Mouse (Mus musculus): ENCODE data around the gene Dlst. TPM values are rescaled to one million over a fixed set of nuclear protein-coding genes. Genes with fewer than 3 reads are reported as not detected.

Gene Dlst
- total and polyA plus RNA-seq, 2 experiments from 2014 or later = 104 to 115 TPM

GRCm38 (mm10) chr12:85157797-85158460, 47.3 kb downstream of the Dlst start:
- ATAC-seq = no peak

DNA sequence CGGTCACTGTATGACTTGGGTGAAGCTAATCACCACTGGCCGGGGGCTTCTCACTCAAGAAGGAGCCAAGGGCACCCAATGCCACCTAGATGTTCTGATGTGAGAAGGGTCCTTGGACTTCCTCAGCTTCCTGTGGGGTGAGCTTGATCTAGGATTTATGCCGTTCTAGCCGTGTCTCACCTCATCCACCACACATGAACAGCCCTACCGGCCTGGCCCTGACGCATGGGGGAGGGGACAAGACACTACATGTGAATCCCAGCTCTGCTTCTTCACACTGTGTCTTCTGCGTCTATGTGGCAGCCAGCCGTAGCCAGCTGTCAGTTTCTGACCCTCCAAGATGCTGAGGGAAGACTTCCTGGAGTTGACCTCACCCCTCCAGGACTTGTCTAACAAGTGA, 48.2 kb downstream of the Dlst start:
- no peaks in the 10 kb centered on the region for H3K4me1 ChIP-seq (ENCODE audit: insufficient read depth, low read length)
- 89% methylated on average over 8 of the region's 8 CpGs for WGBS
- no peaks in the 10 kb centered on the region for H3K9me3 ChIP-seq (ENCODE audit: low read length)
- H3K36me3 ChIP-seq (ENCODE audit: insufficient read depth, low read length) = no peaks in the 10 kb centered on the region
- no peak for TF ChIP-seq CTCF (IDR thresholded peaks at IDR 0.05; ENCODE audit: low read depth)
- H3K4me2 ChIP-seq (ENCODE audit: low read depth, low read length) = no peak overlapping the region
- H3K4me3 ChIP-seq (ENCODE audit: low read length) = no peak overlapping the region
- no peak for DNase-seq (ENCODE audit: low spot score)
- no peak overlapping the region for H3K27ac ChIP-seq
- ATAC-seq = no peak
- H3K27me3 ChIP-seq (ENCODE audit: insufficient read depth, low read length) = no peaks in the 10 kb centered on the region
- H3K9ac ChIP-seq (replicated peaks; ENCODE audit: low read length) = no peak overlapping the region

More at GRCm38 (mm10) chr12:85157797-85158460, 47.3 kb downstream of the Dlst start:
- WGBS = 84% methylated on average over 14 of the region's 14 CpGs
- Histone ChIP-seq H3K4me3 (ENCODE audit: low read length) (no peak overlapping the region), H3K4me1 (ENCODE audit: insufficient read depth, low read length) (no peaks in the 10 kb centered on the region), H3K27me3 (ENCODE audit: insufficient read depth, low read length) (no peaks in the 10 kb centered on the region), H3K4me2 (ENCODE audit: low read depth, low read length) (no peak overlapping the region), H3K9me3 (ENCODE audit: low read length) (no peaks in the 10 kb centered on the region), H3K36me3 (ENCODE audit: insufficient read depth, low read length) (no peaks in the 10 kb centered on the region), H3K9ac (replicated peaks; ENCODE audit: low read length) (no peak overlapping the region), H3K27ac (no peak overlapping the region)
- no peak for DNase-seq (ENCODE audit: low spot score)
- no peak for TF ChIP-seq CTCF (IDR thresholded peaks at IDR 0.05; ENCODE audit: low read depth)

GRCm38 (mm10) chr12:85159592-85159991, 49.0 kb downstream of the Dlst start:
- TF ChIP-seq CTCF (IDR thresholded peaks at IDR 0.05; ENCODE audit: low read depth) = no peak

DNA sequence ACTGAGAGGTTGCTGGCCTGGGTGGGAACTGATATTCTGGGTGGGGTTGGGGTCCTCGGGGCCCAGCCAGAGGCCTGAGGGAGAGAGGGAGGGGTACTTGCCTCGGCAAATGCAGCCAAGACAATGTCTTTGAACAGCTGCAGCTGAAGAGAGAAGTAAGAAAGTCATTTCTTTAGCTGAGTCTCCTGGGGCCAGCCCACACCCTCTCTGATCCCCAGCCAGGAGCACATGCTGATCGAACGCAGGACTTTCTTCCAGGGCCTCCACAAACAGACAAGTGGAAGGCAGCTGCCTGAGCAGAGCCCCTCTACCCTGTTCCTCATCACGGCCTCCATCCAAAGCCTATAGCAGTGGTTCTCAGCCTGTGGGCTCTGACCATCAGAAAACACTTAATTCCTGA, 54.4 kb downstream of the Dlst start:
- Histone ChIP-seq H3K9ac (replicated peaks; ENCODE audit: low read length) (no peak overlapping the region), H3K27ac (no peak overlapping the region), H3K36me3 (ENCODE audit: insufficient read depth, low read length) (no peaks in the 10 kb centered on the region), H3K4me2 (ENCODE audit: low read depth, low read length) (no peak overlapping the region), H3K27me3 (ENCODE audit: insufficient read depth, low read length) (no peaks in the 10 kb centered on the region), H3K4me3 (ENCODE audit: low read length) (no peak overlapping the region), H3K4me1 (ENCODE audit: insufficient read depth, low read length) (peaks cover 4% of the 10 kb centered on the region; the same call in 1 of the 2 replicates), H3K9me3 (ENCODE audit: low read length) (no peaks in the 10 kb centered on the region)
- ATAC-seq = no peak
- no peak for DNase-seq (ENCODE audit: low spot score)
- TF ChIP-seq CTCF (IDR thresholded peaks at IDR 0.05; ENCODE audit: low read depth) = no peak
- WGBS = 79% methylated on average over 5 of the region's 5 CpGs

More at GRCm38 (mm10) chr12:85159592-85159991, 49.0 kb downstream of the Dlst start:
- Histone ChIP-seq H3K4me1 (ENCODE audit: insufficient read depth, low read length) (no peaks in the 10 kb centered on the region), H3K36me3 (ENCODE audit: insufficient read depth, low read length) (no peaks in the 10 kb centered on the region), H3K9me3 (ENCODE audit: low read length) (no peaks in the 10 kb centered on the region), H3K27me3 (ENCODE audit: insufficient read depth, low read length) (no peaks in the 10 kb centered on the region), H3K27ac (no peak overlapping the region), H3K9ac (replicated peaks; ENCODE audit: low read length) (no peak overlapping the region), H3K4me2 (ENCODE audit: low read depth, low read length) (no peak overlapping the region), H3K4me3 (ENCODE audit: low read length) (no peak overlapping the region)
- DNase-seq (ENCODE audit: low spot score) (no peak), ATAC-seq (no peak)
- WGBS = 78% methylated on average over 5 of the region's 5 CpGs

- no peaks in the 10 kb centered on the region for H3K27me3 ChIP-seq (ENCODE audit: insufficient read depth, low read length)
- no peak for DNase-seq (ENCODE audit: low spot score)
- H3K9me3 ChIP-seq (ENCODE audit: low read length) = no peaks in the 10 kb centered on the region
- no peak overlapping the region for H3K4me3 ChIP-seq (ENCODE audit: low read length)
- no peak overlapping the region for H3K9ac ChIP-seq (replicated peaks; ENCODE audit: low read length)
- no peaks in the 10 kb centered on the region for H3K36me3 ChIP-seq (ENCODE audit: insufficient read depth, low read length)
- no peak overlapping the region for H3K27ac ChIP-seq
- 90% methylated on average over 9 of the region's 9 CpGs for WGBS
- TF ChIP-seq CTCF (IDR thresholded peaks at IDR 0.05; ENCODE audit: low read depth) = no peak
- ATAC-seq = no peak
- no peak overlapping the region for H3K4me2 ChIP-seq (ENCODE audit: low read depth, low read length)
- H3K4me1 ChIP-seq (ENCODE audit: insufficient read depth, low read length) = peaks cover 10% of the 10 kb centered on the region
These were observed 56.0 kb downstream of the Dlst start for GRCm38 (mm10) chr12:85166631-85167030.

DNA sequence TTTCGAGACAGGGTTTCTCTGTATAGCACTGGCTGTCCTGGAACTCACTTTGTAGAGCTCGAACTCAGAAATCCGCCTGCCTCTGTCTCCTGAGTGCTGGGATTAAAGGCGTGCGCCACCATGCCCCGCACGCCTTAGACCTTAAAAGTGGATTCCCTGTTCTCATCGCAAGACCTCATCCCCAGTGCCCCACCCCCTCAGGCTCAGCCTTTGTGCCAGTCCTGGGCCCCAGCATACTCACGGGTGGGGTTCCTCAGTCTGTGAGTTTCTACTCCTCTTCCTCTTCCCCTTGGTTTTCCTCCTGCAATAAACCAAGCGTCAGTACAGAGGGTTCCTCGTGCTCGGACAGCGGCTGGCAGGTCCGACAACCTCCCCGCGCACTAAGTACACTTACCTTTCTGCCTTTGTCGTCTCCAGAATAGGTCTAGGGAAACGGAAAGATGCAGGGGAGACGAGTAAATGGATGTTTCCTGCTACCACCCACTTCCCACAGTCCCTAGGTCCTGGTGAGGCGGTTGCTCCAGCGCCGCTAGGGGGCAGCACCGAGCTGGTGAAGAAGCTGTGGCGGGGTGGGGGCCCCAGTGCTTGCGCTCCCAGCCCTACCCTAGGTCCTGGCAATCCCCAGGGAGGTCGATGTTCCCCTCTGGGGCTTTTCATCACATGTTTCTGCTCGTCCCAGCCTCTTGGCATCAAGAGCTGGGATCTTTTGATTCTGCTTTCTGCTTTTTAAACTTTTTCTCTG, 58.7 kb downstream of the Dlst start:
- 26% methylated on average over 27 of the region's 27 CpGs for WGBS
- Histone ChIP-seq H3K9ac (replicated peaks; ENCODE audit: low read length) (peak overlapping the region; percentile 50), H3K36me3 (ENCODE audit: insufficient read depth, low read length) (no peaks in the 10 kb centered on the region), H3K4me1 (ENCODE audit: insufficient read depth, low read length) (peaks cover 14% of the 10 kb centered on the region), H3K4me2 (ENCODE audit: low read depth, low read length) (peak overlapping the region; percentile 50), H3K27me3 (ENCODE audit: insufficient read depth, low read length) (no peaks in the 10 kb centered on the region), H3K9me3 (ENCODE audit: low read length) (no peaks in the 10 kb centered on the region), H3K4me3 (ENCODE audit: low read length) (peak overlapping the region; percentile 25), H3K27ac (peak overlapping the region; percentile 66)
- peak; percentile 97 for TF ChIP-seq CTCF (IDR thresholded peaks at IDR 0.05; ENCODE audit: low read depth)
- peak; percentile 91 for DNase-seq (ENCODE audit: low spot score)
- peak; percentile 91 for ATAC-seq

DNA sequence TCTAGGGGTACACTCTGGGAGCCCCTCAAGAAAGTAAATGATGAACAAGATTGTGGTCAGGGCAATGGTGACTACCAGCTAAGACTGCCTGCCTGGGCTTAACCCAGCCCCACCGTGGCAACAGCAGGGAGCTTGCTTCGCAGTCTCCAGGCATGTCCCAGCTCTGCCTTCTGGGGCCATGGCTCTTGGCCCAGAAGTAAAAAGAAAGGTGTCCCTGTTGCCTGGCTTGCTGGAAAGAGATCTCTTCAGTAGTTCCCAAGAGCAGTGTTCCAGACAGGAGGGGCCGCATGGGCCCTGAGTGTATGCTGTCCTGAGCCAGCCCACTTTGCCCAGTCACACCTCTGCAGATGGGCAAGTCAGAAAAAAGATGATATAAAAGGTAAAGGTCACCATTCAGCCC, 59.2 kb downstream of the Dlst start:
- Histone ChIP-seq H3K9me3 (ENCODE audit: low read length) (no peaks in the 10 kb centered on the region), H3K36me3 (ENCODE audit: insufficient read depth, low read length) (no peaks in the 10 kb centered on the region), H3K4me3 (ENCODE audit: low read length) (no peak overlapping the region), H3K4me1 (ENCODE audit: insufficient read depth, low read length) (peaks cover 14% of the 10 kb centered on the region), H3K4me2 (ENCODE audit: low read depth, low read length) (no peak overlapping the region), H3K27ac (peak overlapping the region; percentile 66), H3K27me3 (ENCODE audit: insufficient read depth, low read length) (no peaks in the 10 kb centered on the region), H3K9ac (replicated peaks; ENCODE audit: low read length) (no peak overlapping the region)
- WGBS = 32% methylated on average over 3 of the region's 3 CpGs
- ATAC-seq (peak; percentile 90), DNase-seq (ENCODE audit: low spot score) (peak; percentile 48)
- no peak for TF ChIP-seq CTCF (IDR thresholded peaks at IDR 0.05; ENCODE audit: low read depth)

Measured in hindbrain, postnatal 0 days (tissue).